Mouse (Mus musculus) limb, embryonic 10.5 days (tissue): Measurements from ENCODE around the gene Tm7sf2. TPM values are rescaled to one million over a fixed set of nuclear protein-coding genes. Genes with fewer than 3 reads are reported as not detected.

ENCODE experiments used
- DNase-seq: peaks from one replicate; pipeline ENCODE4 v3.0.0-alpha.2; 2017; ENCODE audit warnings: low spot score
- H3K27ac ChIP-seq: fragments of 300-500 bp; sonication (generic); 2 replicates; pipeline ENCODE4 v1.5.1; 2016; ENCODE audit warnings: mild to moderate bottlenecking
- H3K27me3 ChIP-seq: fragments of 300-500 bp; sonication (generic); 2 replicates; pipeline ENCODE4 v1.6.1; 2016; ENCODE audit warnings: low read depth, mild to moderate bottlenecking; ENCODE audit not compliant: poor library complexity, severe bottlenecking
- H3K36me3 ChIP-seq: fragments of 300-500 bp; sonication (generic); 2 replicates; pipeline ENCODE4 v1.6.1; 2016; ENCODE audit warnings: mild to moderate bottlenecking, moderate library complexity
- H3K4me1 ChIP-seq: fragments of 300-500 bp; sonication (generic); 2 replicates; pipeline ENCODE4 v1.6.1; 2016
- H3K4me3 ChIP-seq: fragments of 300-500 bp; sonication (generic); 2 replicates; pipeline ENCODE4 v1.5.1; 2016; ENCODE audit warnings: mild to moderate bottlenecking, moderate library complexity
- H3K9me3 ChIP-seq: fragments of 300-500 bp; sonication (generic); replicated peaks from 2 replicates; pipeline ENCODE4 v1.6.1; 2016; ENCODE audit warnings: mild to moderate bottlenecking
- WGBS: fragments of 180-500 bp; shearing (Covaris S2); methylation state at CpG from one replicate; pipeline ENCODE4 v1.1.7; 2016; 5-methylcytosine and 5-hydroxymethylcytosine counted together
- polyA plus RNA-seq: library from polyadenylated mRNA; unstranded; fragments of >200 nt; fragmentation: Nextera tagmentation; extraction: Ambion mirVana; gene quantifications from 2 replicates; pipeline ENCODE4 v1.2.1, GENCODE M21; 2016

The Tm7sf2 gene
- polyA plus RNA-seq, 1 experiment from 2014 or later, result 28.8 TPM

DNA sequence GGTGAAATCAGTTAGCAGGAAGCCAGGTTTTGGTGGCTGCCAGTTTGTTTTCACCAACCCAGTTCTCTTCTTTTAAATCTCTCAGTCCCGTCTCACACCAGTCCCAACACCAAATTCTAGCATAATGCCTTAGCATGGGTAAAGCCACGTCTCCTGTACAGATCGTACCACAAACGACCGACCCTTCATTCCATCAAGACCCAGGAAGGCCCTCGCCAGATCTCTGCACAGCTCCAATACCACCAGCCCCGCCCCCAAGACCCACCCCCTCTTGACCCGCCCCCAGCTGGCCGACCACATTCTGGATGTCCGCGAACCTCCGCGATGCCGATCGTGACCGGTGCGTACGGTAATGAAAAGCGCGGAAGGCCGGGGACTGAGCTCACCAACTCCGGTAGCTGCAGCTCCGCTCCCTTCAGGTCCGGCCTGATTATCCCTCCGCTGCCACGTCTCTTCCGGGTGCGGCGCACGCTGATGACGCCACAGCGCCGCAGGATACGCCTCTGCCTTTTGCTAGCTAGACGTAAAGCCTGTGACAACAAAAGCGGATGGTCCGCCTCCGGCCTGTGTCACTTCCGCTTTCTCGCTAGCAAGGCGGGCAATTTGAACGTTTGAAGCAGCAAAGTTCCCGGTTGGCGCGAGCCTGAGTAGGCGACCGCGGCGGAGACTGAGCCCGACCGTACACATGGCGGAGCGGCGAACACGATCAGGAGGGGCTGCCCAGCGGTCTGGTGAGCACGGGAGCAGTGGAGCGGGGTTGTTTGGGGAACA lies 16.5 kb upstream of the Tm7sf2 start, which contains the start of the genes Zfpl1 and Cdca5:
Zfpl1 (minus strand) TSS at position 479 of the 771 bp plus-strand sequence.
Cdca5 (plus strand) TSS at position 506 of the 771 bp plus-strand sequence.
- H3K36me3 ChIP-seq, result peaks cover 76% of the 10 kb centered on the region
- peak within 1 kb of the TSS; percentile 84 for H3K27ac ChIP-seq
- no peaks in the 10 kb centered on the region for H3K9me3 ChIP-seq
- H3K4me1 ChIP-seq, result peaks cover 18% of the 10 kb centered on the region
- under 1% methylated on average over 58 of the region's 58 CpGs for WGBS
- DNase-seq, result peak; percentile 98
- H3K4me3 ChIP-seq, result peak within 1 kb of the TSS; percentile 74
- no peaks in the 10 kb centered on the region for H3K27me3 ChIP-seq

DNA sequence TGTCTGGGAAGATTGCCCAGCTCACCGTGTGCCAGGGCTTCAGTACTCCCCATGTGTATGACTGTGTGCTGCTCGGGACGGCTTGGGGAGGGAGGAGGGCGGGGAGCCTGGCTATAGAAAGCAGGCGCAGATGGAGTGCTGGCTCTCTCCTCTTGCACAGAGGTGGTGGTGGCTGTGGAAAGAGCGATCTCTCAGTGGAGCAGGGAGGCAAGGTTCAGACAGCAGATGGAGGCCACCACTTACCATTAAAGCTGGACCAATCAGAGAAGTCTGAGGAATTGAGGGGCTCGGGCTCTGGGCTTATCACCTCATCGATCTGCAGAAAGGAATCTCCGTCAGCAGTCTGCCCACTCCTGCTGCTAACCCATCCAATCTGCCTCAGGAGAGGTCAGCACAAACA lies 14.0 kb upstream of the Tm7sf2 start, which contains the start of gene Gm28374:
Gm28374 (minus strand) TSS at position 101 of the 400 bp plus-strand sequence.
- Histone ChIP-seq H3K27ac (no peak within 1 kb of the TSS), H3K27me3 (no peaks in the 10 kb centered on the region), H3K36me3 (peaks cover 54% of the 10 kb centered on the region), H3K4me1 (peaks cover 24% of the 10 kb centered on the region), H3K4me3 (no peak within 1 kb of the TSS; the same call in 1 of the 2 replicates), H3K9me3 (no peaks in the 10 kb centered on the region)
- no peak for DNase-seq
- 88% methylated on average over 9 of the region's 9 CpGs for WGBS

DNA sequence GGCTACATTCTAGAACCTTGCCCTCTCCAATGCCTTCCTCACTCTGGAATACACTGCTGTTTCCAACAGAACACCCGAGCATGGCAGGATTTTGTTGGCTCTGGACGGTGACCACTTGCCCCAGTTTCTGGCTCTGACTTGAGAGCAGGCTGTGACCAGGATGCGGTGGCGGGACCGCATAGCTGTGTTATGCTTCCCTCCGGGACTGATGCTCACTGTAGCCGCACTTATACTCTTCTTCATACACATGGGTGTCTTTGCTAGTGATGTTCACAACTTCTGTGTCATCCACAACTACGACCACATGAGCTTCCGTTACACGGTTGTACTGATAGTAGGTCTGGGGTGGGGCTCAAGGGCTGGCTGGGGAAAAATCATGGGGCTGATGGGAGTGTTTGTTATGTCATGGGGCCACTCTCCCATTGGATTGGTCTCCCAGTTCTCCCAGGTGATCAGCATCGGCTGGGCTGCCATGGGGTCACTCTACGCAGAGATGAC lies 11.9 kb upstream of the Tm7sf2 start, which contains the start of gene Tmem262:
Tmem262 (plus strand) TSS at position 51 of the 498 bp plus-strand sequence.
- no peak within 1 kb of the TSS for H3K4me3 ChIP-seq
- WGBS, result 95% methylated on average over 12 of the region's 12 CpGs
- no peaks in the 10 kb centered on the region for H3K9me3 ChIP-seq
- DNase-seq, result no peak
- peaks cover 45% of the 10 kb centered on the region for H3K36me3 ChIP-seq
- peaks cover 24% of the 10 kb centered on the region for H3K4me1 ChIP-seq
- no peak within 1 kb of the TSS for H3K27ac ChIP-seq
- no peaks in the 10 kb centered on the region for H3K27me3 ChIP-seq

GRCm38 (mm10) chr19:6076564-6077393 lies 8.6 kb upstream of the Tm7sf2 start, which contains the start of gene Vps51:
TSS of gene Vps51 (minus strand) at chr19:6077231.
- 1% methylated on average over 33 of the region's 33 CpGs for WGBS
- H3K36me3 ChIP-seq, result peaks cover 54% of the 10 kb centered on the region
- no peaks in the 10 kb centered on the region for H3K9me3 ChIP-seq
- H3K27me3 ChIP-seq, result no peaks in the 10 kb centered on the region
- peak; percentile 83 for DNase-seq
- H3K4me1 ChIP-seq, result peaks cover 13% of the 10 kb centered on the region
- peak within 1 kb of the TSS; percentile 92 for H3K27ac ChIP-seq
- H3K4me3 ChIP-seq, result peak within 1 kb of the TSS; percentile 78

DNA sequence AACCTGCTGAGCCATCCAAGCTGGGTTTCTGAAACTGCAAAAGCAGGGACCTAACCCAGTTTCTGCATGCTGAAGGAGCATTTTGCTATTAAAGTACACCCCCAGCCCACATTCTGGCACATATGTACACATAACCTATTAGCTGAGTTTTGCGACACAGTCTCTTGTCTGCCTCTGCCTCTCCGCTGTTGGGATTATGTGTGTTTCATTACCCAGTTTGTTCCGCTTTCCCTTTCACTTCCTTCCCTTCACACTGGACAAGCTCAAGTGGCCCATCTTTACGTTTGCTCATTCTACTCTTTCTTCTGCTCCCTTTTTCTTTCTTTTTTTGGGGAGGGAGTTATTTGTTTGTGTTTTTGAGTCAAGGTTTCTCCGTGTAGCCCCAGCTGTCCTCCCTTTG lies 5.7 kb upstream of the Tm7sf2 start:
- WGBS, result 94% methylated on average over 5 of the region's 5 CpGs
- H3K36me3 ChIP-seq, result peaks cover 58% of the 10 kb centered on the region
- H3K4me3 ChIP-seq, result no peak overlapping the region
- H3K27ac ChIP-seq, result no peak overlapping the region
- no peaks in the 10 kb centered on the region for H3K9me3 ChIP-seq
- no peak for DNase-seq
- H3K4me1 ChIP-seq, result peaks cover 13% of the 10 kb centered on the region
- H3K27me3 ChIP-seq, result no peaks in the 10 kb centered on the region

DNA sequence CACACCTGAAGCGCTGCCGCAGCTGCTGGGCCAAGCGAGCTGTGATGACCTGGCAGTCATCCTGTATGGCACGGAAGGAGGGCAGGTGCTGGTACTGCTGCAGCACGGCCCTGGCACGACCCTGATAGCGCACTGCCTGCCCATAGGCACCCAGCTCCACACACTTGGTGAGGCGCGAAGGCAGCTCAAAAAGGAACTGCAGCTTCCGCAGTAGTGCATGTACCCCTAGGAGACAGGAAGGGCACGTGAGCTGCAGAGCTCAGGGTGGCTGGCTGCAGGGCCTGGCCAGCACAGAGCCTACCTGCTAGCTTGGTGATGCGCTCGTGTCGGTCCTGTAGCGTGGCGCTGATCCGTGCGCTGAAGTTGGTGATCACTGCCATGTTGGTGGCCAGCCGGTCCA lies 3.1 kb upstream of the Tm7sf2 start:
- Histone ChIP-seq H3K27me3 (no peaks in the 10 kb centered on the region), H3K9me3 (no peaks in the 10 kb centered on the region), H3K4me1 (peaks cover 28% of the 10 kb centered on the region), H3K27ac (no peak overlapping the region), H3K36me3 (peaks cover 63% of the 10 kb centered on the region), H3K4me3 (no peak overlapping the region)
- WGBS, result 92% methylated on average over 19 of the region's 19 CpGs
- no peak for DNase-seq

- no peak overlapping the region for H3K27ac ChIP-seq
- WGBS, result 88% methylated on average over 31 of the region's 31 CpGs
- peaks cover 63% of the 10 kb centered on the region for H3K36me3 ChIP-seq
- H3K27me3 ChIP-seq, result no peaks in the 10 kb centered on the region
- no peaks in the 10 kb centered on the region for H3K9me3 ChIP-seq
- no peak for DNase-seq
- peaks cover 28% of the 10 kb centered on the region for H3K4me1 ChIP-seq
- H3K4me3 ChIP-seq, result no peak overlapping the region
Observed at GRCm38 (mm10) chr19:6070571-6071250, 2.5 kb upstream of the Tm7sf2 start.

GRCm38 (mm10) chr19:6069851-6070250 lies 1.7 kb upstream of the Tm7sf2 start:
- Histone ChIP-seq H3K36me3 (peaks cover 58% of the 10 kb centered on the region), H3K9me3 (no peaks in the 10 kb centered on the region), H3K27ac (no peak overlapping the region), H3K4me1 (peaks cover 28% of the 10 kb centered on the region), H3K4me3 (no peak overlapping the region), H3K27me3 (no peaks in the 10 kb centered on the region)
- no peak for DNase-seq
- 88% methylated on average over 10 of the region's 10 CpGs for WGBS

DNA sequence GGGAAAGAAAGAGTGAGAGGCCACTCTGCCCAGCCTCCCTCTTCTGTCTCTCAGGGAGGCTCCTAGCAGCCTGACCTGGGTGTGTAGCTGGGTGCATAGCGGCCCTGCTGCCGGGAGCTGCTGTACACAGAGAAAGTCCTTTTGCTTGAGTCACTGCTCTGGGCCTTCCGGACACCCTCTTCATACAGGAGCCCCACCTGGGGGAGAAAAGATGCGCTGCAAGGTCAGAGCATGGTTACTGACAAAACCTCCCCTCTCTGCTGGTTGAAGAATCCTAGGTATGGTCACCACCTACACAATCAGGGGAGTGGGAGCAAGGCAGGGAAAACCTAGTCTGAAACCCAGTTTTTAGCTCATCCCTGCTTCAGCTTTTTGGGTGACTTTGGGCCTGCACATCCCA lies 778 bp upstream of the Tm7sf2 start:
- H3K27me3 ChIP-seq, result no peaks in the 10 kb centered on the region
- H3K9me3 ChIP-seq, result no peaks in the 10 kb centered on the region
- H3K4me1 ChIP-seq, result peaks cover 28% of the 10 kb centered on the region
- H3K4me3 ChIP-seq, result peak overlapping the region; percentile 69; the same call in 1 of the 2 replicates
- no peak for DNase-seq
- peaks cover 51% of the 10 kb centered on the region for H3K36me3 ChIP-seq
- no peak overlapping the region for H3K27ac ChIP-seq
- 86% methylated on average over 4 of the region's 4 CpGs for WGBS

DNA sequence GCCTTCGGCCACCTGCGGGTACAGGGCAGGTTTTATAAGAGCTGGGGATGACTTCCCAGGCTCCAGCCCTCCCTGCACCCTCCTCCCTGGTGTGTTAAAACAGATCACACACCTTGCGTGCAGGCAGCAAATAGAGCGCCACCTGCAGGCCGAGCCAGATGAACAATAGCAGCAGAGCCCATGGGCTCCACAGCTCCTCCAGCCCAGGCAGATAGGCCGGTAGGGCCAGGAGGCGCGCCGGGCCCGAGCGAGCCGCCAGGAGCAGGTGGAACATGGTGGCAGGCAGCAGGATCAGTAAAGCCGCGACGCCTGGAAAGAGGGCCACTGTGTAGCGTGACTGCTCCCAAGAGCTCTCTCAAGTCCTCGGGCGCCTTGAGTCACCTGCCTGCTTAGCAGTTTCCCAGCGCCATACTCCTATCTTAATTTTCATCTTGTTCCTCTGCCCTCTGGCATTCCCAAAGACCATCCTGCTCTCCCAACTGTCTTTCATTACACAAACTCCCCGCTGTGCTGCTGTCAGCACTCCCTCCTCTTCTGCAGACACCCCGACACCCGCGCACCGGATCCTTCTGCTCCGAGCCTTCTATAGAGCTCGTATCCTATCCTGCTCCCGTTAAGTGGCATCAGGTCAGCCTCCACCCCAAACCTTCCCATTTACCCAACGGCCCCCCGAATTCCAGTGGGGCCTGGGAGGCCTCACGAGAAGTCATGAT lies 1.0 kb downstream of the Tm7sf2 start:
- H3K4me3 ChIP-seq, result peak overlapping the region; percentile 69

DNA sequence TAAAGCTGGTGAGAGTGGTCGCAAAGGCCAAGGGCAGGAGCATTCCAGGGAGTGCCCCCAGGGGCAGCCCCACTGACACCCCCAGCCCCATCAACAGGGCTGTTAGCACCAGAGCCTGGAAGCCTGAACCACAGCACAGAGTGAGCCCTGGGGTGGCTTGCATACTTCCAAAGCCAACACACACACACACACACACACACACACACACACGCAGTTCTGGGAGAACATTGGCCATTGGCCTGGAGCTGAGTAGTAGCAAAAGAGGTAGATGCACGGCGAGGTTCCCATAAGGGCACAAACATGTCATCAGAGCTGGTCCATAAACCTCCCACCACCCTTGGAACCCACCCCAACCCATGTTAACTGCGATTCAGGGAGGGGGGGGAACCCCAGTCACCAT lies 1.6 kb downstream of the Tm7sf2 start:
- no peaks in the 10 kb centered on the region for H3K27me3 ChIP-seq
- H3K27ac ChIP-seq, result peak overlapping the region; percentile 85
- H3K36me3 ChIP-seq, result peaks cover 47% of the 10 kb centered on the region
- H3K4me3 ChIP-seq, result peak overlapping the region; percentile 69
- 41% methylated on average over 5 of the region's 5 CpGs for WGBS
- DNase-seq, result no peak
- H3K9me3 ChIP-seq, result no peaks in the 10 kb centered on the region
- H3K4me1 ChIP-seq, result peaks cover 45% of the 10 kb centered on the region

More for the DNA sequence above, 1.0 kb downstream of the Tm7sf2 start:
- H3K4me1 ChIP-seq, result peaks cover 39% of the 10 kb centered on the region
- WGBS, result under 1% methylated on average over 30 of the region's 30 CpGs
- H3K9me3 ChIP-seq, result no peaks in the 10 kb centered on the region
- peak overlapping the region; percentile 85 for H3K27ac ChIP-seq
- H3K27me3 ChIP-seq, result no peaks in the 10 kb centered on the region
- H3K36me3 ChIP-seq, result peaks cover 48% of the 10 kb centered on the region
- DNase-seq, result peak; percentile 92

GRCm38 (mm10) chr19:6063081-6063480 lies 5.1 kb downstream of the Tm7sf2 start:
- no peaks in the 10 kb centered on the region for H3K27me3 ChIP-seq
- no peak overlapping the region for H3K27ac ChIP-seq
- 97% methylated on average over 6 of the region's 6 CpGs for WGBS
- DNase-seq, result no peak
- peak overlapping the region; percentile 88 for H3K4me3 ChIP-seq
- H3K36me3 ChIP-seq, result peaks cover 34% of the 10 kb centered on the region
- peaks cover 54% of the 10 kb centered on the region for H3K4me1 ChIP-seq
- no peaks in the 10 kb centered on the region for H3K9me3 ChIP-seq
